Mouse (Mus musculus): ENCODE measurements around the gene Iqsec1. TPM values are rescaled to one million over a fixed set of nuclear protein-coding genes. Genes with fewer than 3 reads are reported as not detected.

The Iqsec1 gene
- polyA plus RNA-seq, 1 experiment from 2014 or later, result 33.4 TPM

DNA sequence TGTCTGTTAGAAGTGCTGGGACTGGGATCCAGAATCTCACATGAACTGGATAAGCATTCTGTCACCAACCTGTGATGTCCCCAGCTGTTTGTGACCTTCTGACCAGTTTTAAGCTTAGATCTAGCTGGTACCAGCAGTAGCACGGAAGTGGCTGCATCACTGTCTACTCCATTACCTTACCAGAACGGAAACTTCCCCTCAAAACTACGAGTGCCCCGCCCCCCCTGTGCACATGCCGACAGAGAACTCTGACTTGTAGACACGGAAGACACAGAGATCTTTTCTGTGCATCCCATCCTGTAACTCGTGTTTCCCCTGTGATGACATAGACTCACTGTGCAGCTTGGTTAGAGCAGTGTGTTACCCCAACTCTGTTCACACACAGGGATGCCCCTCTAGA is 358.1 kb downstream of the Iqsec1 start:
- Histone ChIP-seq H3K4me3 (ENCODE audit: low read depth, low read length) (no peak overlapping the region), H3K9ac (replicated peaks; ENCODE audit: low read depth, low read length) (no peak overlapping the region), H3K27ac (ENCODE audit: low read depth, low read length) (no peak overlapping the region), H3K4me1 (ENCODE audit: control insufficient read depth, insufficient read depth, low read length) (no peaks in the 10 kb centered on the region), H3K9me3 (ENCODE audit: control insufficient read depth, low read length) (no peaks in the 10 kb centered on the region), H3K4me2 (ENCODE audit: low read depth, low read length) (no peak overlapping the region), H3K36me3 (ENCODE audit: control insufficient read depth, insufficient read depth, low read length) (no peaks in the 10 kb centered on the region), H3K27me3 (ENCODE audit: control insufficient read depth, insufficient read depth, low read length) (no peaks in the 10 kb centered on the region)
- WGBS, result 93% methylated on average over 7 of the region's 7 CpGs
- no peak for ATAC-seq (ENCODE audit: low read depth)

DNA sequence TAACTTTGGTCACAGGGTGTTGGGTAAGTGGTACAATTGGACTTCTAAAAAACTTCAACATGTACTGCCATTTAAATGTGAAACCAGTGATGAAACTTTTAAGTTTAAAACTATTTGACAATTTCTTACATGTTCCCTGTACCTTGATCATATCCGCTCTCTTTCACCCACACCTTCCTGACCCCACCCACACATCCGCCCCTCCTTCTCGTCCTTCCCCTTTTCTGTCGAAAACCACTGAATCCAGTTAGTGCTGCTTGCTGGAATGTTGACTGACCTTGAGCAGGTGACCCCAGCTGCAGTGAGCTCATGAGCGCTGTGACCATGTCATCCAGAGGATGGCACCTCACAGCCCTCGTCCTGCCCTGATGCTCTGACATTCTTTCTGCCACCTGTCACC is 359.0 kb downstream of the Iqsec1 start:
- 94% methylated on average over 6 of the region's 6 CpGs for WGBS
- Histone ChIP-seq H3K4me3 (ENCODE audit: low read depth, low read length) (no peak overlapping the region), H3K4me1 (ENCODE audit: control insufficient read depth, insufficient read depth, low read length) (no peaks in the 10 kb centered on the region), H3K4me2 (ENCODE audit: low read depth, low read length) (no peak overlapping the region), H3K9me3 (ENCODE audit: control insufficient read depth, low read length) (no peaks in the 10 kb centered on the region), H3K9ac (replicated peaks; ENCODE audit: low read depth, low read length) (no peak overlapping the region), H3K27me3 (ENCODE audit: control insufficient read depth, insufficient read depth, low read length) (no peaks in the 10 kb centered on the region), H3K36me3 (ENCODE audit: control insufficient read depth, insufficient read depth, low read length) (no peaks in the 10 kb centered on the region), H3K27ac (ENCODE audit: low read depth, low read length) (no peak overlapping the region)
- no peak for ATAC-seq (ENCODE audit: low read depth)

DNA sequence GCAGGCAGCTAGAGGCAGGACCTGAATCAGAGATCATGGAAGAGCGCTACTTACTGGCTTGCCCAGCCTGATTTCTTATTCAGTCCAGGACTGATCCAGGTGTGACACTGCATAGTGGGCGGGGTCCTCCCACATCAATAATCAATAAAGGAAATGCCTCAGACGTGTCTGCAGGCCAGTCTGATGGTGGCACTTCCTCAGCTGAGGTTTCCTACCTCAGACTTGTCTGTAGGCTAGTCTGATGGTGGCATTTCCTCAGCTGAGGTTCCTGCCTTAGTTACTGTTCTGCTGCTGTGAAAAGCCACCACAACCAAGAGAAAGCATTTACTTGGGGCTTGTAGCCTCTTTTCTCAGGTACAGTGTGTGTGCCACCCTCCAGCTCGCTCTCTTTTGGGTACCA is 360.9 kb downstream of the Iqsec1 start:
- Histone ChIP-seq H3K36me3 (ENCODE audit: control insufficient read depth, insufficient read depth, low read length) (no peaks in the 10 kb centered on the region), H3K4me3 (ENCODE audit: low read depth, low read length) (no peak overlapping the region), H3K27ac (ENCODE audit: low read depth, low read length) (no peak overlapping the region), H3K9me3 (ENCODE audit: control insufficient read depth, low read length) (no peaks in the 10 kb centered on the region), H3K4me1 (ENCODE audit: control insufficient read depth, insufficient read depth, low read length) (no peaks in the 10 kb centered on the region), H3K9ac (replicated peaks; ENCODE audit: low read depth, low read length) (no peak overlapping the region), H3K4me2 (ENCODE audit: low read depth, low read length) (no peak overlapping the region), H3K27me3 (ENCODE audit: control insufficient read depth, insufficient read depth, low read length) (no peaks in the 10 kb centered on the region)
- ATAC-seq (ENCODE audit: low read depth), result no peak
- 86% methylated on average over 4 of the region's 4 CpGs for WGBS

DNA sequence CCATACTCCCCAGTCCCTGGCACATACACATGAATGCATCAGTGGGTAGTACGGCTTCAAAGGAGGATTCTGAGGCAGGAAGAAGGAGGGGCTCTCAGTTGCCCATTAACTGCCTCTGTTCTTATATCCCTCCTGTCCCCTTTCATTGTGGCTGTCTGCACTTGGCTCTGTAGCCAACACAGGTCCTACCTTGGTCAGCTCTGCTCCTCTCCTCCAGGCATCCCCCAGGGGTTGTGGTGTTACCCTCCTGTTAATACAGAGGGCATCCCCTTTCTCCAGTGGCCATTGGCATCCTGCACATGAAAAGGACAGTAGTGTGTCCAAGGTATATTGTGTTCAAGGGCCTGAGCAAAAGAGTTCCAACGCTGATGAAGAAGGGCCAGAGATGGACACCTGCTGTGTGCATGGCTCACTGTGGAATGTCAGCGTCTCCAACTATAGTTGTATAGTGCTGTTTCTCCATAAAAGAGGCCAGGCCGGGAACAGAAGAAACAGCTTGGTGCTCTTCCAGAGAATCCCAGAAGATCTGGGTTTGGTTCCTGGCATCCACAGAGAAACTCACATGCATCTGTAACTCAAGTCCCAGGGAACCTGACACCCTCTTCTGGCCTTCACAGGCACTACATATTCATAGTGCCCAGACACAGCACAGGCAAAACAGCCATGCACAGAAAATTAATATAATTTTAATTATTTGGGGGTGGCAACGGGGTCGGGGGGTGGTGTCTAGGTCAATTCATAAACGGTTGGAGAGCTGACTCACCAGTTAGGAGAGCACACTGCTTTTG is 363.1 kb downstream of the Iqsec1 start:
- WGBS, result 69% methylated on average over 7 of the region's 7 CpGs
- Histone ChIP-seq H3K9me3 (ENCODE audit: control insufficient read depth, low read length) (no peaks in the 10 kb centered on the region), H3K4me2 (ENCODE audit: low read depth, low read length) (no peak overlapping the region), H3K36me3 (ENCODE audit: control insufficient read depth, insufficient read depth, low read length) (no peaks in the 10 kb centered on the region), H3K27ac (ENCODE audit: low read depth, low read length) (no peak overlapping the region), H3K9ac (replicated peaks; ENCODE audit: low read depth, low read length) (no peak overlapping the region), H3K4me3 (ENCODE audit: low read depth, low read length) (no peak overlapping the region), H3K27me3 (ENCODE audit: control insufficient read depth, insufficient read depth, low read length) (no peaks in the 10 kb centered on the region), H3K4me1 (ENCODE audit: control insufficient read depth, insufficient read depth, low read length) (no peaks in the 10 kb centered on the region)
- no peak for ATAC-seq (ENCODE audit: low read depth)

DNA sequence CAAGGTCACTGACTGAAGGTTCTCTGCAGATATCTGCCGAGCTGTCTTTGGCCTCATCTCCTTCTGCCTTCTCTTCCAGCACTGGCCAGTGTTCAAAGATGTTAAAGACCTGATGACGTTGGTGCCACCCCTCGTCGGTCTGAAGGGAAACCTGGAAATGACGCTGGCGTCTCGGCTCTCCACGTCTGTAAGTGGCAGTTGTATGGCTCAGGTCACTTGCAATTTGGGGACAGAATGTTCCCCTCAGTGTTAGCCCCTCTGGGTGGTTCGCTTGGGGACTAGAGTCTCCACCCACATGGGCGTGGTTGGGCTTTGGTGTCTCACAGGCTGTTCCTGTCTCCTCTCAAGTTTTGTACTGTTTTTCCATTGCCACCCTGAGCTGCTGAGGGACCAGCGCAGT is 363.8 kb downstream of the Iqsec1 start:
- Histone ChIP-seq H3K36me3 (ENCODE audit: control insufficient read depth, insufficient read depth, low read length) (no peaks in the 10 kb centered on the region), H3K9ac (replicated peaks; ENCODE audit: low read depth, low read length) (no peak overlapping the region), H3K27me3 (ENCODE audit: control insufficient read depth, insufficient read depth, low read length) (no peaks in the 10 kb centered on the region), H3K4me1 (ENCODE audit: control insufficient read depth, insufficient read depth, low read length) (no peaks in the 10 kb centered on the region), H3K27ac (ENCODE audit: low read depth, low read length) (no peak overlapping the region), H3K9me3 (ENCODE audit: control insufficient read depth, low read length) (no peaks in the 10 kb centered on the region), H3K4me3 (ENCODE audit: low read depth, low read length) (no peak overlapping the region), H3K4me2 (ENCODE audit: low read depth, low read length) (no peak overlapping the region)
- WGBS, result 69% methylated on average over 11 of the region's 11 CpGs
- ATAC-seq (ENCODE audit: low read depth), result no peak

DNA sequence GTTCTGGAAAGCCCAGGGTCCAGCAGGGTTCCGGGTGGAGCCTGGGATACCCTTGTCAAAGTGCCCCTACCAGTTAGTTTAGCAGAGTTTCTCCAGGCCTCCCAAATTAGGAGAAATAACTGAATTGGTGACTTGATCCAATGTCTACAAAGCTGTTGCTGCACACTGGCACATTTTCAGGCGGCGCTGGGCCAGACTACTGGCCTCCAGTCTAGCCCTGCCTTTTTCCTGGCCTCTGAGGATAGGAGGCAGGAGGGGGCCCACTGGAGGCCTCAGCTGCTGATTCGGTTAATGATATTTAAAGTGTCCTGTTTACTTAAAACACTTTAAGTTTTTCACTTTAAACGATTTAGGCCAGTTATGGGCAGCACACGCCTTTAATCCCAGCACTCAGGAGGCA is 364.3 kb downstream of the Iqsec1 start:
- Histone ChIP-seq H3K4me2 (ENCODE audit: low read depth, low read length) (no peak overlapping the region), H3K9ac (replicated peaks; ENCODE audit: low read depth, low read length) (no peak overlapping the region), H3K4me3 (ENCODE audit: low read depth, low read length) (no peak overlapping the region), H3K36me3 (ENCODE audit: control insufficient read depth, insufficient read depth, low read length) (no peaks in the 10 kb centered on the region), H3K9me3 (ENCODE audit: control insufficient read depth, low read length) (no peaks in the 10 kb centered on the region), H3K27me3 (ENCODE audit: control insufficient read depth, insufficient read depth, low read length) (no peaks in the 10 kb centered on the region), H3K27ac (ENCODE audit: low read depth, low read length) (no peak overlapping the region), H3K4me1 (ENCODE audit: control insufficient read depth, insufficient read depth, low read length) (no peaks in the 10 kb centered on the region)
- 90% methylated on average over 6 of the region's 6 CpGs for WGBS
- no peak for ATAC-seq (ENCODE audit: low read depth)

DNA sequence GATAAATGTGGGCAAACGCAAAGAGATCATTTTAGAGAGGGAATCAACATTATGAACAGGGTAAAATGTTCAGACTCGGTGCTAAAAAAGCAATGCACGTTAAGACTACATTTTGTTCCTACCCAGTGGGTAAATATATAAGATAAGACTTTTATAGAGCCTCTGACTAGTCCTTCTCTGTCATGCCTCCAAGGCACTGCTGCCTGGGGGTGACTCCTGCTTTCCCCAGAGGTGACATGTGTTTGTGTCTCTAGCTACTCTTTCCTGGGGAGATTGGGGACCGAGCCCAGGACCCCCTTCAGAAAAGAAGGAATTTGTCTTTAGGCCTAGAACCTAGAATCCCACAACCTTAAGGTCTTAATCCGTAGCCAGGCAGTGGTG is 365.0 kb downstream of the Iqsec1 start:
- H3K9ac ChIP-seq (replicated peaks; ENCODE audit: low read depth, low read length), result no peak overlapping the region
- H3K27ac ChIP-seq (ENCODE audit: low read depth, low read length), result no peak overlapping the region
- no peak for ATAC-seq (ENCODE audit: low read depth)
- no peaks in the 10 kb centered on the region for H3K27me3 ChIP-seq (ENCODE audit: control insufficient read depth, insufficient read depth, low read length)
- no peak overlapping the region for H3K4me3 ChIP-seq (ENCODE audit: low read depth, low read length)
- H3K9me3 ChIP-seq (ENCODE audit: control insufficient read depth, low read length), result no peaks in the 10 kb centered on the region
- H3K4me2 ChIP-seq (ENCODE audit: low read depth, low read length), result no peak overlapping the region
- no peaks in the 10 kb centered on the region for H3K4me1 ChIP-seq (ENCODE audit: control insufficient read depth, insufficient read depth, low read length)
- no peaks in the 10 kb centered on the region for H3K36me3 ChIP-seq (ENCODE audit: control insufficient read depth, insufficient read depth, low read length)
- WGBS, result 90% methylated on average over 5 of the region's 5 CpGs

DNA sequence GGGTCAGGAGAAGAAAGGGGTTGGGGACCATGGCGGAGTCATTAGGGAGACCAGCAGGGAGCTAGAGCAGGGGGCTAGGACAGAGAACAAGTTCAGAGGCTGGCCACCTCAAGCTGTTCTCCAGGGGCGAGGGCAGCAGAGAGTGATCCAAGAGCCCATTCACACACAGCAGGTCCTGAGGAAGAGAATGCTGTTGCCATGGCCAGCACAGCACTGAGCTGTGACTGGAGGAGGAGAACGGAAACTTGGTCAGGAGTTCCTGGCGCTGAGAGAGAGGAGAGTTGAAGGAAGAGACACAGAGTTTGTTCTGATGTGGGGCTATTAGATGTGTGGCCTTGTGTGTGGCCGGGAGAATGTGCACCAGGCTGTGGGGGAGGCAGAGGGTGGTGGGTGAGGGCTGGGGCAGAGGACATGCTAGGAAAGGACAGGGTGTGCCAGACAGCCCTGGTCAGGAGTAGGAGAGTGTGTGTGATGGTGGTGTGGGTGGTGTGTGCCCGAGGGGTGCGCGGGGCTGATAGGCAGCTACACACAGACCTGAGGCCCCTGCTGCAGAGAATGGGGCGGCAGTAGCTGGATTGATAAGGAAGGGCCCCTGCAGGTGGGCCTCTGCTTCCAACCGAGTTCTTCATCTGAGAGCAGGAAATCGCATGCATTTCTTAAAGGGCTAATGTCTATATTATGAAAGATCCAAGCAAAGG is 365.6 kb downstream of the Iqsec1 start:
- no peak overlapping the region for H3K27ac ChIP-seq (ENCODE audit: low read depth, low read length)
- no peaks in the 10 kb centered on the region for H3K9me3 ChIP-seq (ENCODE audit: control insufficient read depth, low read length)
- H3K4me2 ChIP-seq (ENCODE audit: low read depth, low read length), result no peak overlapping the region
- no peaks in the 10 kb centered on the region for H3K36me3 ChIP-seq (ENCODE audit: control insufficient read depth, insufficient read depth, low read length)
- no peak for ATAC-seq (ENCODE audit: low read depth)
- 47% methylated on average over 11 of the region's 11 CpGs for WGBS
- H3K4me1 ChIP-seq (ENCODE audit: control insufficient read depth, insufficient read depth, low read length), result no peaks in the 10 kb centered on the region
- H3K27me3 ChIP-seq (ENCODE audit: control insufficient read depth, insufficient read depth, low read length), result no peaks in the 10 kb centered on the region
- no peak overlapping the region for H3K9ac ChIP-seq (replicated peaks; ENCODE audit: low read depth, low read length)
- no peak overlapping the region for H3K4me3 ChIP-seq (ENCODE audit: low read depth, low read length)

DNA sequence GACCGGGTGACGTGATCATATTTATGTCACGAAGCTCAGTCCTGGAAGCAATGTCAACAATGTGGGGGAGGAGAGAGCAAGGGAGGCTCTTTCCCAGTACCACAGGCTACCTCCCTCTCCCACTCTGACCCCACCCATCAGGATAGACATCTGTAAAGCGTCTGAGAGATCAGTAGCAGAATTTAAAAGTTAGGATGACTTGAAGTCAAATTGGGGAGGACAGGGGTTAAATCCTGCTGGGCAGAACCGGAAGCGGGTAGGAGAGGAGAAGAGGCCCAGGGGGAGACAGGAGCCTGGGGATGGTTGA is 366.9 kb downstream of the Iqsec1 start:
- Histone ChIP-seq H3K9ac (replicated peaks; ENCODE audit: low read depth, low read length) (no peak overlapping the region), H3K4me2 (ENCODE audit: low read depth, low read length) (no peak overlapping the region), H3K4me1 (ENCODE audit: control insufficient read depth, insufficient read depth, low read length) (no peaks in the 10 kb centered on the region), H3K36me3 (ENCODE audit: control insufficient read depth, insufficient read depth, low read length) (no peaks in the 10 kb centered on the region), H3K9me3 (ENCODE audit: control insufficient read depth, low read length) (no peaks in the 10 kb centered on the region), H3K27ac (ENCODE audit: low read depth, low read length) (no peak overlapping the region), H3K27me3 (ENCODE audit: control insufficient read depth, insufficient read depth, low read length) (no peaks in the 10 kb centered on the region), H3K4me3 (ENCODE audit: low read depth, low read length) (no peak overlapping the region)
- no peak for ATAC-seq (ENCODE audit: low read depth)
- 77% methylated on average over 6 of the region's 6 CpGs for WGBS
